Mouse (Mus musculus) limb, embryonic 10.5 days (tissue): ENCODE measurements around the gene Zfp451. TPM values are rescaled to one million over a fixed set of nuclear protein-coding genes. Genes with fewer than 3 reads are reported as not detected.
A peak's percentile ranks its signal among the peaks of the same experiment; 100 is the strongest.

Source experiments
- DNase-seq: peaks from one replicate; pipeline ENCODE4 v3.0.0-alpha.2; 2017; ENCODE audit warnings: low spot score
- H3K27ac ChIP-seq: fragments of 300-500 bp; sonication (generic); 2 replicates; pipeline ENCODE4 v1.5.1; 2016; ENCODE audit warnings: mild to moderate bottlenecking
- H3K27me3 ChIP-seq: fragments of 300-500 bp; sonication (generic); 2 replicates; pipeline ENCODE4 v1.6.1; 2016; ENCODE audit warnings: low read depth, mild to moderate bottlenecking; ENCODE audit not compliant: poor library complexity, severe bottlenecking
- H3K36me3 ChIP-seq: fragments of 300-500 bp; sonication (generic); 2 replicates; pipeline ENCODE4 v1.6.1; 2016; ENCODE audit warnings: mild to moderate bottlenecking, moderate library complexity
- H3K4me1 ChIP-seq: fragments of 300-500 bp; sonication (generic); 2 replicates; pipeline ENCODE4 v1.6.1; 2016
- H3K4me3 ChIP-seq: fragments of 300-500 bp; sonication (generic); 2 replicates; pipeline ENCODE4 v1.5.1; 2016; ENCODE audit warnings: mild to moderate bottlenecking, moderate library complexity
- H3K9me3 ChIP-seq: fragments of 300-500 bp; sonication (generic); replicated peaks from 2 replicates; pipeline ENCODE4 v1.6.1; 2016; ENCODE audit warnings: mild to moderate bottlenecking
- WGBS: fragments of 180-500 bp; shearing (Covaris S2); methylation state at CpG from one replicate; pipeline ENCODE4 v1.1.7; 2016; 5-methylcytosine and 5-hydroxymethylcytosine counted together
- polyA plus RNA-seq: library from polyadenylated mRNA; unstranded; fragments of >200 nt; fragmentation: Nextera tagmentation; extraction: Ambion mirVana; gene quantifications from 2 replicates; pipeline ENCODE4 v1.2.1, GENCODE M21; 2016

The Zfp451 gene
- polyA plus RNA-seq, 1 experiment from 2014 or later: 36.1 TPM

- no peaks in the 10 kb centered on the region for H3K27me3 ChIP-seq
- 96% methylated on average over 5 of the region's 5 CpGs for WGBS
- no peak overlapping the region for H3K27ac ChIP-seq
- no peak overlapping the region for H3K4me3 ChIP-seq
- peaks cover 8% of the 10 kb centered on the region for H3K4me1 ChIP-seq
- no peak for DNase-seq
- no peaks in the 10 kb centered on the region for H3K9me3 ChIP-seq
- H3K36me3 ChIP-seq: peaks cover 81% of the 10 kb centered on the region
These were observed 89.3 kb downstream of the Zfp451 start for GRCm38 (mm10) chr1:33725086-33725485.

- Histone ChIP-seq H3K27ac (no peak overlapping the region), H3K36me3 (peaks cover 75% of the 10 kb centered on the region), H3K27me3 (no peaks in the 10 kb centered on the region), H3K9me3 (no peaks in the 10 kb centered on the region), H3K4me3 (no peak overlapping the region), H3K4me1 (peaks cover 10% of the 10 kb centered on the region)
- WGBS: 92% methylated on average over 6 of the region's 6 CpGs
- no peak for DNase-seq
These were observed 89.9 kb downstream of the Zfp451 start for GRCm38 (mm10) chr1:33724516-33724915.

DNA sequence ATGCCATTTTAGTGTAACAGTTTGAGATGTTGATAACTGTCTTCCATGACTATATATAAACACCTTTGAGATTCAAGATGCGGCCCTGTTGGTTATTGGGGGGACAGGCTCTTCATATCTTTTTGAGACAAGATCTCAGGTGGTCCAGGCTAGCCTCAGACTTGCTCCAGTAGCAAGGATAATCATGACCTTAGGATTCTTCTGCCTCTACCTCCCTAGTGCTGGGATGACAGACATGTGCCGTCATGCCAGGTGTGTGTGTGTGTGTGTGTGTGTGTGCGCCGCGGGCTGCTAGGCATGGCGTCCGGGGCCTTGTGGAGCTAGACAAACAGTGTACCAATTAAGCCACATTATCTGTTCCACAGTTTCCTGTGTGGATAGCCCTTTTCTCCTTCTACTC lies 93.4 kb downstream of the Zfp451 start:
- no peak for DNase-seq
- no peaks in the 10 kb centered on the region for H3K9me3 ChIP-seq
- H3K27ac ChIP-seq: no peak overlapping the region
- H3K27me3 ChIP-seq: no peaks in the 10 kb centered on the region
- peaks cover 43% of the 10 kb centered on the region for H3K36me3 ChIP-seq
- peak overlapping the region; percentile 89 for H3K4me3 ChIP-seq
- WGBS: 92% methylated on average over 7 of the region's 7 CpGs
- H3K4me1 ChIP-seq: peaks cover 12% of the 10 kb centered on the region

GRCm38 (mm10) chr1:33720231-33720630 lies 94.2 kb downstream of the Zfp451 start:
- H3K4me1 ChIP-seq: peaks cover 12% of the 10 kb centered on the region
- no peaks in the 10 kb centered on the region for H3K27me3 ChIP-seq
- peak overlapping the region; percentile 89 for H3K4me3 ChIP-seq
- H3K9me3 ChIP-seq: no peaks in the 10 kb centered on the region
- H3K36me3 ChIP-seq: peaks cover 35% of the 10 kb centered on the region
- under 1% methylated on average over 41 of the region's 41 CpGs for WGBS
- no peak for DNase-seq
- H3K27ac ChIP-seq: peak overlapping the region; percentile 96

DNA sequence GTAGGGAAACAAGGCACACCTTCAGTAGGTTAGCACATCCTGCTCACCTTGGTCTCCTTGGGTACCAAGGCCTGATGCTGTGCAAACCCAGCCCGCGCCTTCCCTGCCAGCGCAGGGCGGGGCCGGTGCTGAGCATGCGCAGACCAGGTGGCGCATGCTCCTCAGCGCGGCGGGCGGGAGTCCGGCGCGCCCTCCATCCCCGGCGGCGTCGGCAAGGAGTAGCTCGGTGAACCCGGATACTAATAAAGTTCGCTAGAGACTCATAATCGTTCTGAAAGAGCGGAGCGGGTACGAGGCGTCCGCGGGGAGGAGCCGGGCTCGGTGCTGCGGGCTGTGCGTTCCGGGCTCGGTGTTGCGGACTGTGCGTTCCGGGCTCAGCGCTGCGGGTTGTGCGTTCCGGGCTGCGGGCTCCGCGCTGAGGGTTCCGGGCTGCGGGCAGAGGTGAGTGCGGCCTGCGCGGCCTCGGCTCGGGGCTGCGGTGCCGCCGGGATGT lies 94.6 kb downstream of the Zfp451 start, which contains the start of gene Rab23:
Gene Rab23 (plus strand): TSS at position 155 of the 493 bp plus-strand sequence.
- H3K4me3 ChIP-seq: peak within 1 kb of the TSS; percentile 89
- no peaks in the 10 kb centered on the region for H3K9me3 ChIP-seq
- peak within 1 kb of the TSS; percentile 96 for H3K27ac ChIP-seq
- peak; percentile 87 for DNase-seq
- peaks cover 31% of the 10 kb centered on the region for H3K36me3 ChIP-seq
- peaks cover 12% of the 10 kb centered on the region for H3K4me1 ChIP-seq
- H3K27me3 ChIP-seq: no peaks in the 10 kb centered on the region
- WGBS: under 1% methylated on average over 54 of the region's 54 CpGs

DNA sequence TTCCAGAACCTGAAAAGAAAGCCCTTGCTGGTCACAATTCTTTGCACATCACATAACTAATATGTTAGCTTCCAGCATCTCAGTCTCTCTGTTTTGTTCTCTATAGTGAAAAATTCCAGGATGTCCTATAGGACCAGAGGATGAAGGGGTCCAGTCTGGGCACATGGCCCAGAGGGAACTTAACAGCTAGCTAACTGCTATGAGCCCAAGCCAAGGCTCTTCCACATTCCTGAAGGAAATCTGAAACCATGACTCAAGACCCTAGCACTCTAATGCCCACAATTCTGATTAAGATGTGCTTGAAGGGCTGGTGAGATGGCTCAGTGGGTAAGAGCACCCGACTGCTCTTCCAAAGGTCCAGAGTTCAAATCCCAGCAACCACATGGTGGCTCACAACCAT lies 96.8 kb downstream of the Zfp451 start:
- no peak overlapping the region for H3K4me3 ChIP-seq
- H3K36me3 ChIP-seq: peaks cover 11% of the 10 kb centered on the region
- whole genome bisulfite sequencing: 92% methylated on average over 1 of the region's 1 CpGs
- no peaks in the 10 kb centered on the region for H3K27me3 ChIP-seq
- no peak overlapping the region for H3K27ac ChIP-seq
- no peak for DNase-seq
- no peaks in the 10 kb centered on the region for H3K9me3 ChIP-seq
- H3K4me1 ChIP-seq: peaks cover 12% of the 10 kb centered on the region

GRCm38 (mm10) chr1:33714796-33715195 lies 99.6 kb downstream of the Zfp451 start:
- Histone ChIP-seq H3K27ac (no peak overlapping the region), H3K4me1 (0 out of 2 replicates have a peak, but pooled peaks cover 4% of the 10 kb centered on the region), H3K27me3 (no peaks in the 10 kb centered on the region), H3K9me3 (no peaks in the 10 kb centered on the region), H3K4me3 (no peak overlapping the region), H3K36me3 (no peaks in the 10 kb centered on the region)
- no peak for DNase-seq
- WGBS: 5% methylated on average over 10 of the region's 10 CpGs

- H3K36me3 ChIP-seq: no peaks in the 10 kb centered on the region
- no peak overlapping the region for H3K27ac ChIP-seq
- DNase-seq: no peak
- no peaks in the 10 kb centered on the region for H3K9me3 ChIP-seq
- WGBS: 91% methylated on average over 5 of the region's 5 CpGs
- H3K4me3 ChIP-seq: no peak overlapping the region
- H3K27me3 ChIP-seq: no peaks in the 10 kb centered on the region
- 0 out of 2 replicates have a peak, but pooled peaks cover 3% of the 10 kb centered on the region for H3K4me1 ChIP-seq
These were observed 102.4 kb downstream of the Zfp451 start for GRCm38 (mm10) chr1:33712026-33712425.

Other genes with a start within 250 kb of the Zfp451 start
- gene Prim2, start 144.8 kb downstream of the Zfp451 start, polyA plus RNA-seq: 54.5 and 55.2 TPM in 2 replicates
- 31.8 and 39.1 TPM in 2 replicates for gene Rab23, start 94.7 kb downstream of the Zfp451 start, polyA plus RNA-seq
- gene Bag2, start 56.8 kb downstream of the Zfp451 start, polyA plus RNA-seq: 63.2 and 72.5 TPM in 2 replicates
- 1.2 and 1.5 TPM in 2 replicates for gene Bend6, start 93.2 kb upstream of the Zfp451 start, polyA plus RNA-seq
- 7.2 and 9.7 TPM in 2 replicates for gene Dst, start 93.6 kb upstream of the Zfp451 start, polyA plus RNA-seq